Mouse (Mus musculus) small intestine, adult 2 months (tissue): ENCODE measurements at regions not wholly inside any gene's neighbourhood (a gene's known extent, or its start where the extent isn't known, plus 50 kb on each side); places are given as distances from the start of the nearest gene placed in this dataset.

Source experiments
- CTCF ChIP-seq: fragments of 200-500 bp; IDR thresholded peaks from 2 replicates; pipeline ENCODE4 v1.5.1; 2012; ENCODE audit warnings: low read depth, mild to moderate bottlenecking, control low read depth, inconsistent platforms, low read length, moderate library complexity, mixed read lengths; ENCODE audit not compliant: insufficient replicate concordance, insufficient read length; ENCODE audit errors: extremely low read depth
- POLR2A ChIP-seq: fragments of 200-500 bp; IDR thresholded peaks from 2 replicates; pipeline ENCODE4 v1.6.1; 2012; ENCODE audit warnings: low read depth, mild to moderate bottlenecking, control low read depth, inconsistent platforms, low read length, moderate library complexity

- TF ChIP-seq CTCF (no peak), POLR2A (no peak)
Measured at GRCm38 (mm10) chr9:23580155-23580554, 357.3 kb downstream of the Bmper start.
